Mouse (Mus musculus): ENCODE results near the gene Kctd20.

- TF ChIP-seq CTCF (IDR thresholded peaks at IDR 0.05) = no peak
- no peak for TF ChIP-seq POLR2A (IDR thresholded peaks at IDR 0.05; ENCODE audit: insufficient read depth, low read depth, low read length)
These were observed 29.3 kb downstream of the Kctd20 start for GRCm38 (mm10) chr17:28981081-28981480.
